Mouse (Mus musculus): ENCODE data around the gene Trib2.

Gene Trib2

GRCm38 (mm10) chr12:15813133-15813818, 3.4 kb downstream of the Trib2 start:
- peak in 1 of 2 experiments; percentile 34 for DNase-seq

- DNase-seq = peak in 1 of 2 experiments; percentile 43
Measured at GRCm38 (mm10) chr12:15812139-15812962, 4.4 kb downstream of the Trib2 start.

GRCm38 (mm10) chr12:15811682-15812081, 5.0 kb downstream of the Trib2 start:
- DNase-seq = peak in 1 of 2 experiments; percentile 37

GRCm38 (mm10) chr12:15810926-15811325, 5.8 kb downstream of the Trib2 start:
- no peak for DNase-seq

GRCm38 (mm10) chr12:15809657-15810056, 7.1 kb downstream of the Trib2 start:
- DNase-seq = no peak

- DNase-seq = no peak
Measured at GRCm38 (mm10) chr12:15809249-15809648, 7.5 kb downstream of the Trib2 start.

- no peak for DNase-seq
Measured at GRCm38 (mm10) chr12:15808186-15808800, 8.4 kb downstream of the Trib2 start.

- DNase-seq = peak; percentile 51 to 53
Measured at GRCm38 (mm10) chr12:15804931-15805331, 11.8 kb downstream of the Trib2 start.

- DNase-seq = no peak
Measured at GRCm38 (mm10) chr12:15803936-15804438, 12.7 kb downstream of the Trib2 start.

GRCm38 (mm10) chr12:15801571-15801930, 15.2 kb downstream of the Trib2 start:
- no peak for DNase-seq

- DNase-seq = peak; percentile 26 to 34
Measured at GRCm38 (mm10) chr12:15800914-15801570, 15.7 kb downstream of the Trib2 start.

GRCm38 (mm10) chr12:15800196-15800913, 16.4 kb downstream of the Trib2 start:
- peak; percentile 65 to 70 for DNase-seq

GRCm38 (mm10) chr12:15798019-15798418, 18.7 kb downstream of the Trib2 start:
- peak; percentile 39 to 48 for DNase-seq

GRCm38 (mm10) chr12:15795886-15796285, 20.8 kb downstream of the Trib2 start:
- no peak for DNase-seq

- DNase-seq = no peak
Measured at GRCm38 (mm10) chr12:15793336-15793735, 23.4 kb downstream of the Trib2 start.

GRCm38 (mm10) chr12:15790181-15790580, 26.5 kb downstream of the Trib2 start:
- DNase-seq = no peak

GRCm38 (mm10) chr12:15777047-15777446, 39.7 kb downstream of the Trib2 start:
- DNase-seq = peak in 1 of 2 experiments; percentile 34

GRCm38 (mm10) chr12:15771686-15772085, 45.0 kb downstream of the Trib2 start:
- DNase-seq = no peak

- DNase-seq = no peak
Measured at GRCm38 (mm10) chr12:15768536-15768935, 48.2 kb downstream of the Trib2 start.

- peak; percentile 20 to 36 for DNase-seq
Measured at GRCm38 (mm10) chr12:15765996-15766395, 50.7 kb downstream of the Trib2 start.

- no peak for DNase-seq
Measured at GRCm38 (mm10) chr12:15765238-15765637, 51.5 kb downstream of the Trib2 start.

GRCm38 (mm10) chr12:15761453-15762116, 55.1 kb downstream of the Trib2 start:
- no peak for DNase-seq
